Mouse (Mus musculus) CD4-positive, CD25-positive, alpha-beta regulatory T cell, adult 2 months (primary cell): ENCODE data around the gene Meaf6.

Experiments used
- DNase-seq: peaks from one replicate; pipeline ENCODE4 v3.0.0-alpha.2; 2012; ENCODE audit warnings: low read depth, low spot score

Gene Meaf6

DNA sequence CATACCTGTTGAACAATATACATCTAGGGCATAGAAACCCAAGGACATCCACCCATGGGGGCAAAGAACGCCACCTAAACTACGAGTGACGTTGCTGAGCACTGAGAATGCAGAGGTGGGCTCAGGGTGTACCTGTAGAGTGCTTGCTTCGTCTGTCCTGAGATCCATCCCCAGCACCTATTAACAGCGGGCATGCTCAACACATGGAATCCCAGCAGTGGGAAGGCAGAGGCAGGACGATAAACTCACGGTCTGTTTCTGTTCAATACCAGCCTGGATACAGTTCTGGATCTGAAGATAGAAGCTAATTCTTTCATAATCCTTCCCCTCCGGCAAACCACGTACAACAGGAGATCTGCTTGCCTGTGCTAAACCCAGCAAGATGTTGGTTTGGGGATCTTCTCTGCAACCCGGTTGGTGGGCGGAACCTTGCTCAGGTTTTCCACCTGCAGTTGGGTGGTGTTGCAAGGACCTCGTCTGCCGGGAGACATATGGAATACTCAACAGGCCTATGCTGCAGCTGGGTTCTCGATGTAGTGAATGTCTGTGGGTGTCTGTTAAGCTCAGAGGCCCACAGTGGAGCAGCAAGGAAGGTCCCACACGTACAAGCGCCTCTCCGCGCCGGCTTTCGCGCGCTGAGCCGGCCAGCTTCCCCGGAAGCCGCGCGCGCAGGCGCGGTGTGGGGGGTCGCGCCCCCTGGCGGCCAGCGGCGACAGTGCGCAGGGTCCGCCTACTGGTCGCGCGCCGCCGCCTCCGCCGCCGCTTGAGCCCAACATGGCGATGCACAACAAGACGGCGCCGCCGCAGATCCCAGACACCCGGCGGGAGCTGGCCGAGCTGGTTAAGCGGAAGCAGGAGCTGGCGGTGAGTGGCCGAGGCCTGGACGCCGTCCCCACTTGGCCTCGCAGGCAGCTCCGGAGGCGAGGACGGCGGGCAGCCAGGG lies at the start of gene Meaf6:
Gene Meaf6, plus strand, starts transcription at position 732 of the 943 bp plus-strand sequence.
- DNase-seq: peak; percentile 95

DNA sequence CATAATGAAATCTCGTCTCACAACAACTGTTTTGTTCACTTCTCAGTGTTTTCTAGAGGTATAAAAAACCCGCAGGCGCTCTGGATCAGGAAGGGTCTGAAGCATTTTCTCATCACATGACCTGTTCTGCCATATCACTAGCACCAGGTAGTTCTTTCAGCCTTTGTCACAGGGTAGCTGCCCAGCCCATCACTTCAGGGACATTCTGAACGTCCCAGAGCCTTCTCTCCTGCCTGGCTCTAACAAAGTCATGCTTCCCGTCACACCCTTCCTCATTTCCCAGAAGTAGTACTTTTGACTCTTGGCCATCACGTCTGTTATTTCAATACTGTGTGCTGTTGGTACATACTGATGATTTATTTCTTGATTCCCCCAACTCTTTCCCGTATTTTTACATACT lies 40.5 kb upstream of the Meaf6 start:
- DNase-seq: no peak

DNA sequence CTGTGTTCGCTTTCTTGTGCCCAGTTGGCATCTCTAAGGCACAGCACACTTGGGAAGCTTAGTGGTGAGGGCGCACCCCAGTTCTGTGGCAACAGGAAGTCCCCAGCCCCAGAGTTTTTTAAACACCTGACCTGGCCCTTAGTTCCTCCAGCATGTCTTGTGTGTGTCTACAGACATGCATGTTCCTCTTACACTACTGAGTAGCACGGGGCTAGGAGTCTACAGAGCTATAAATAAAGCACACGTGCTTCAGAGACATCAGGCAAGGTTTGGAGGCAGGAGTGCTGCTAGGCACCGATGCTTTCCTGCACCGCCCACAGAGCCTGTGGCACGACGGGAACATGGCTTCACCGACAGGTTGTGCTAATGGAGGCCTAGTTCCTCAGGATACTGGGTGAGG lies 29.5 kb upstream of the Meaf6 start:
- no peak for DNase-seq

DNA sequence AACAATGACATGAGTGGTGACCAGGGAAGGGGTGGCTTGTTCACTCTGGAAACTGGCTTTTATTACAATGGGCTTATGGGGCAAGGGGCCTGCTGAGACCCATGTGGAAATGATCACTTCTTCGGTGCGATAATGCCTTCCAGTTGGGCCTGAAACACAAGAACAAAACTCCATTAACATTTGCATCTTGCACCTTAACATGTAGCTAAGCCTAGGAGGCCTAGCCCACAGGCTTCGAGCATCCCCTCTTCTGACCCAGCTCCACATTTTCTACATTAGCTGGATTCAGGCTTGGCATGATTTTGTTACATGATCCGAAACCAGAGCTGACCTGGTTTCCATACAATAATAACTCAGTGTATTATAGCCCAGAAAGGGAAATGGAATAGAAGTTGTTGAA lies 28.5 kb upstream of the Meaf6 start:
- no peak for DNase-seq

DNA sequence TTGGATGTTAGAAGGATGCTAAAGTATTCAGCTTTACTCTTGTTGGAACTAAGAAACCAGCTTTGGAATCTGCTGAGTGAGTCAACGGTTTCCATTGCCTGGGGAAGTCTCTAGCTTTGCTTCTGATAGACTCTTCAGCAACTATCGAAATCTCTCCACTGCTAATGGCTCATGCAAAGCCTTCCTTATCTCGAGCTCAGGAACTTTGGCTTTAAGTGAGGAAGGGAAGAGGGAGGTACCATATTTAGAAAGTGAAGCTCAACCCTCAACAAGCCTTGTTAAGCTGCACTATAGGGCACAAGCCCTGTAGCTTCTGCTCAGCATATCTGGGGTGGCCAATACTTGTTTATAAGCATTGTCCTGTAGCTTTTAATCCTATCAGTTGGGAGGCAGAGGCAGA lies 27.7 kb upstream of the Meaf6 start:
- DNase-seq: no peak

DNA sequence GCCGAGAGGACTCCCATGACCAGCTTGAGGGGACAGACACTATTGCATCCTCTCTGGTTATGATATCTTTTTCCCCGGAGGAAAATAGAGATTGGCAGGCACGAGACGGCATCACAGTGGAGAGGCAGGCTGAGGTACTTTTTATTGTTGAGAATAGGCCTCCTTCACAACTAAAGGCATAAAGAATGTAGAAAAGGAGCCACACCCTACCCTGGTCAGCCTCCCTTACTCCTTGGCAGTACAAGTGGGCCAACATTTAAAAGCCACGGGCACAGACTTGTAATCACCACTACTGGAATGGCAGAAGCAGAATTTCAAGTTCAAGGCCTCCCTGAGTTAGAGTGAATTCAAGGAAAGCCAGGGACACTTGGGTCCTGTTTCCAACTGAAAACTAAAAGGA lies 26.9 kb upstream of the Meaf6 start:
- no peak for DNase-seq

DNA sequence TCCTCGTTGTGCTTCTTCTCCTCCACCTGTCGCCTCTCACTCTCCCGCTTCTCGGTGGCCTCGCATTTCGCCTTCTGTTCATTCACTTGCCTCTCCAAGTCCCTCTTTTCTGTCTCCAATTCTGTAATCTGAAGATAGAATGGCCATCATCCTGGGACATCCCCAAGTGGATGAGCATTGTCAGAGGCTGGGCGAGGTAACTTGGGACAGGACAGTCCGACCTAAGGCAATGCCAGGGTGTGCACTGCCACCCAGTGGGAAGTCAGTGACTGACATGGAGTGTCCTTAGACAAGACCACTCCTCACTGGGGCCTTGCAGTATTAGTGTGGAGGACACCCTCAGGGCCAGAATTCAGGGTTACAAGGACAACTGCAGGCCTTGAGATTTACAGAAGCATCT lies 25.9 kb upstream of the Meaf6 start:
- DNase-seq: peak; percentile 55

DNA sequence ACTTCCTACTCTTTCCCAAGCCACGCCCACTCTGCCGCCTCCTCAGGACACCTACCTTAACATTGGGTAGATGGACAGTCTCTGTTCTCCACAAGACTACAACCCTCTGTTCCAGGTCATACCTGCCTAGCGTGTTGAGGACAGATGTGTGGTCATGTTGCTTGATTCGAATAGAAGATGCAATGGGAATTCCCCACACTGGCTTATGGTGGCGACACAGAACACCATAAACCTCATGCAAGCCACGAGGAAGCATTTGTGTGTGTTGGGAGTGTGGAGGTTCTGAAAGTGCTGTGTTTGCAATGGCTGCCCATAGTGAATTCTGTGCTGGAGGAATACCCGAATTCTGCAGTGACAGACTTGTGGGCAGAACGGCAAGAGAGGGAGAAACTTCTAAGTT lies 21.1 kb upstream of the Meaf6 start:
- DNase-seq: peak; percentile 18

DNA sequence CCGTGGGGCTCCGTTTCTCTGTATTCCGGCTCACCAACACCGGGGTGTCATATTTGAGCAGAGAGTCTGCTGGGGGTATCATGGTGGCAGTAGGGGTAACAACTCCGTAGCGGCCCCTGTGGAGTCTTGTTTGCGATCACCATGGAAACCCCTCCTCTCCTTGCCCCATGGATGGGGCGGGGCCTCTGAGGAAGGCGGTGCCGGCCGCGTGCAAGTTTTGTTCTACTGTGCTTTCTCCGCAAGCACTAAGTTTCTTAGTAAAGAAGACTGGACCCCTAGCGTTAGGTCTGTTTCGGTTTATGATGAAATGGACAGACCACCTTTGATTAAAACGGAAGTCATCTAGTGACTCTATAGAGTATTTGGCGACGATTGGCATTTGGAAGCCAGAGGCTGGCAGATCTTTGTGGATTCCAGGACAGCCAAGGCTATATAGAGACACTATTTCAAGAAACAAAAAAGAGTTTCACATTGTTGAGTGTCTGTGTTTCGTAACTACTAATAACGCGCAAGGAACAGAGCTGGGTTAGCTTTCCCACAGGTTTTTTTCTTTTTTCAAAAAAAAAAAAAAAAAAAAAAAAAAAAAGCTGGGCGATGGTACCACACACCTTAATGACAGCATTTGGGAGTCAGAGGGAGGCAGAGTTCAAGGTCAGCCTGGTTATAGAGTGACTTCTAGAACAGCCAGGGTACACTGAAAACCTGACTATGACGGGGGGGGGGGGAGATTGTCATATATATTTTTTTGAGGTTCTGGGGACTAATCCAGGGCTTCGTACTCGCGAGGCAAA lies 19.2 kb upstream of the Meaf6 start, which contains the start of gene Dnali1:
Gene Dnali1, minus strand, starts transcription at position 187 of the 791 bp plus-strand sequence.
- peak; percentile 83 for DNase-seq

DNA sequence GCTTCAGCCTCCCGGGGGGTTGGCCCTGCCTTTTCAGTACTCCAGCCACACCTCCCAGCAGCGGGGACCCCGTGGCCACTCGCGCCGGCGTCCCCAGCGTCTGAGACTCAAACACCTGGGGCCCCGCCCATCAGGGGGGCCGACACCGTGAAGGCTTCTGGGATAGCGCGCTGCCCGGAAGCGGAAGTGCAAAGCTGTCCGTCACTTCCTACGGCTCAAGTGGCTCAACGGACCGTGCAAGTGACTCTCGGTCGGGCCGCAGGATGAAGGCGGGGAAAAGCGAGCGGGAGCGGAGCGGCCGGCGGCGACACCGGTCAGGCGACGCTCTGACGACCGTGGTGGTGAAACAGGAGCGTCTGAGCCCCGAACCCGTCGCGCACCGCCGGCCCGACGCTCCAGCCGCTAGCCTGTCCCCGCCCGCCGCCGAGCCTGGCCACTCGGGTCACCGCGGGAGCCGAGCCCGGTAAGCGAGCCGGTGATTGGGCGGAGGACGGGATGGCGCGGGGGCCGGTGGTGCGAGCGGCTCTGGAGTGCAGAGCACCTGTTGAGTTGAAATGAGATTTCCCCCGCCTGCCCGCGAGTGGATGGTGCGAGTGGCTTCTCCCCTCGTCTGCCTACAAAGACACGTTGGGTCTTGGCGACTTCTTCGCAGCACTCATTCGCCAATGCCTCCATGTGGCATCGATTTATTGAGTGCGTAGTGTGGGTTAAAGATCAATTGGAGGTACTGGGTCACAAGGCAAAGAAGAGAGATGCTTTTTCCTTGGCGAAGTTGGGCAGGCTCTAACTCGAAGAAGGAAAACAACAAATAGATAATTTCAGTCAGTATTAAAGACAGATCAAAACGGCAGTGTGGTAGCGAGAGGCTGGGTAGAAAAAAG lies 18.2 kb upstream of the Meaf6 start, which contains the start of gene Snip1:
Gene Snip1, plus strand, starts transcription at position 183 of the 881 bp plus-strand sequence.
- peak; percentile 93 for DNase-seq

DNA sequence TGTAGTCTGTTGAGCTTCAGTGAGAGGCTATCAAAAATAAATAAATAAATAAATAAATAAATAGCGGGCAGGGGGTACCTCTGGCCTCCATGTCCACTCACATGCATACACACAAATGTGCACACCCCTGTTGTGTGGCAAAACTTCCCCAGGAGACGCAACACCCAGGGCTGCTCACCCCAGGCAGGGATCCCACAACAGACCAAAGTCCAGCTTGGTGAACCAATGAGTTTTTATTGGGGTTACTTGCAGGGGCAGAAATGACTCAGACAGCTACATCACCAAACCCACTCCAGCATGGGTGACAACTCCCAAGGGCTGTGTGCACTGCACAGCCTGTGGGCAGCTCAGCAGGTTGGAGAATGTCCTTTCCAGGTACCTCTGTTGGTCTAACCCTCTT lies 7.2 kb upstream of the Meaf6 start:
- no peak for DNase-seq

DNA sequence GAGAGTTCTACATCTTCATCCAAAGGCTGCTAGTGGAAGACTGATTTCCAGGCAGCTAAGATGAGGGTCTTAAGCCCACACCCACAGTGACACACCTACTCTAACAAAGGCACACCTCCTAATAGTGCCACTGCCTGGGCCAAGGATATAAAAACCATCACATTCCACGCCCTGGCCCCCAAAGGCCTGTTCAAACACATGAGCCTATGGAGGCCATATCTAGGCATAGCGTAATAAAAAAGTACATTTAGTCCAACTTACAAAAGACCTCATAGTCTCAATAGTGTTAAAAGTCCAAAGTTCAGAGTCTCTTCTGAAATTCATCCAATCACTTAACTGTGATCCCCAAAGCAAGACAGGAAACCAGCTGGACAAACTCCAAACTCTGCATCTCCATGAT lies 6.2 kb upstream of the Meaf6 start:
- no peak for DNase-seq

DNA sequence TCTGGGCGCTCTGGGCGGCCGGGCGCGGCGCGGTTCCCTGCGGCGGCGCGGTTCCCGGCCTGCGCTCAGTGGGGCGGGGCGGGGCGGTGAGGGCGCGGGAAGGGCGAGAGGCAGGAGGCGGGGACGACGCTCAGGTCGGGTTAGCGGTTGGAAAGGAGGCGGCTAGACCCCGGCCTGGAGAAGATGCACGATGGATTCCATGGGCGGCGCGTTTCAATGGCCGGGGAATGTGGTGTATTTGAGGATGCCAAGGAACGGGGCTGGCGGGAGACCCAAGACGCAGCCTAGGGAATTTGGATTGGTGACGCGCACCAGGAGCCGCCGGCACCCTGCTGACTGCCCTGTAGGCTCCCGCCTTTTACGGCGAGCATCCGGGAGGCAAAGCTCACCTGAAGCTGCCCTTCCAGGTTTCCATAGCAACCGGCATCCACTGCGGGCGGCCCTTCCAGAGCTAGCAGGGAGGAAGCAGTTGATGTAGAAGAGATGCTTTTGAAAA lies 460 bp downstream of the Meaf6 start:
- peak; percentile 77 for DNase-seq

DNA sequence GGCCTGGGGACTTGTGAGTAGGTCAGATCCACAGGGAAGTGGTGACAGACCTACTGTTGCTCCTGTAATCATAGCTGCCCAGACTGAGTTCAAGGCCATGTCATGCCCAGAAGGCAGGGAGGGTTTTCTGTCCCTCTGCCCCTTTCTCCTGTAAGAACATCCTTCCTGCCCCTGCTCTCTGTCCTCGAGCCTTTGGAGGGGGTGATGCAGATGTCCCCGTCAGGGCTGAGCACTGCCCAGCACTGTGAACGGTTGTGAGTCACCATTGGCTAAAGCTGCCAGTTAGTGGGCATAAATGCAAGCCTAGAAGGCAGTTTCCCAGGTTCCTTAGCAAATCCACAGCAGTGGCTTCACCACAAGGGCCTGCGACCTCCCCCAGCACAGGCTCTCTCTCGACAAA lies 8.1 kb downstream of the Meaf6 start:
- DNase-seq: no peak

DNA sequence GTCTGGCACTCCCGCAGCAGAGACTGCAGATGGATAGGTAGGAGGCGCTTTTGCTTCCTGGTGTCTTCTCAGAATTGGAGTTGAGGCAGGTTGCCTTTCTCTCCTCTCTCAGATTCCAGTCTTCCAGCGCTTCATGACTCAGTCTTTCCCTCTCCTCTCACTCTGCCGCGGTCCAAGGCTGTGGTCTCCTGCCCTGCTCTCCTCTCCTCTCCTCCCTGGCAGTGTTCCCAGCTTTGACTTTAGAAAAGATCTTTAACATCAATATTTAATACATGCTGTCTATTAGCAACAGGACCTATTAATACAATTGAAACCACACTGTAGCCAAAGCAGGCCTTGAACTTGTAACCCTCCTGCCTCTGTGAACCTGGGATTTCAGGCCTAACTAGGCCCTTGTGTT lies 11.1 kb downstream of the Meaf6 start:
- no peak for DNase-seq

DNA sequence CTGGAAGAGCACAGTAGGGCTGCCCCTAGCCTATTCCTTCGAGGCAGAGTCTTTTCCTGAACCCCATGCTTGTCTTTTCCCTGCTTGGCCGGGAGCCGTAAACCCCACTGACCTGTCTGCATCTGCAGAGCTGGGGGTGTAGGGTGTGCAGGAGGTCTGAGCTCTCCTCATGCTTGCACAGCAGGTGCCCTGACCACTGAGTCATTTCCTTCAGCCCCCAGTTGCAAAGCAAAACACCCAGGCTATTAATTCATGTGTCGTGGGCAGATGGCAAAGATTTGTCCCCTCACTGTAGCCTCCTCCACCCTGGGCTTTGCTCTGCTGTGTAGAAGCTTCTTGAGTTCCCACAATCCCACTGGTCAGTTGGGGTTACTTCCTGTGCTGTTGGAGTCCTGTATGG lies 12.5 kb downstream of the Meaf6 start:
- DNase-seq: no peak

DNA sequence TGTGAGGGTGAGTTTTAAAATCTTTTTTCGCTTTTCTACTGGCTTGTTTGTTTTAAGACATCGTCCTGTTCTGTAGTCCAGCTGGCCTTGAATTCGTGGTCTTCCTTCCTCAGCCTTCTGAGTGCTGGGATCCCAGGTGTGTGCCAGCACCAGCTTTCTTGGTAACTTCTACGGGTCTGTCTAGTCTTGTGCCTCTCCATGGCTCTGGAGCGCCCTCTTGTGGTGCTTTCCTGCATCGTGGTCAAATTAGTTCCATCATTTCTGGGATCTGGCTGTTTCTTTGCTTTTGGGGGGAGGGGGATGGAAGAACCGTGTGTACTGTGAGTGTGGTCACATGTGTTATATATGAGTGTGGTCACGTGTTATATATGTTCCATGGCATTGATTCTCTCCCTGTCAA lies 14.5 kb downstream of the Meaf6 start:
- DNase-seq: peak; percentile 91

DNA sequence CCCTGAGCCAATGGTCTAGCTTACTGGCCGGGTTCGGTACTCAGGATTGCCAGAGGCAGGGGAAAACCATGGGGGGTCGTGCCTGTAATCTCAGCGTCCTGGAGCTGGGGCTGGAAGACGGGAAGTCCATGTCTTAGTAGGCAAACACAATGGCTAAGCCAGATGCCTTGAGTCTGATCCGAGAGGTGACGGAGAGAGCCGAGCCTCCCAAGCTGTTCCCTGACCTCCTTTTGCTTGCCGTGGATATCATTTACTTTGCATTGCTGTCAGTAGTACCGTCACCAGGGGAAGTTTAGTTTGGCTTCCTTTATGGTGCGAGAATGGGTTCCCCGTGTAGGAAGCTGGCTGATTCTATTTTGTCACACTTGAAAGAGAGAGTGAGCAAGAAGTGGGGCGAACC lies 16.4 kb downstream of the Meaf6 start:
- no peak for DNase-seq

DNA sequence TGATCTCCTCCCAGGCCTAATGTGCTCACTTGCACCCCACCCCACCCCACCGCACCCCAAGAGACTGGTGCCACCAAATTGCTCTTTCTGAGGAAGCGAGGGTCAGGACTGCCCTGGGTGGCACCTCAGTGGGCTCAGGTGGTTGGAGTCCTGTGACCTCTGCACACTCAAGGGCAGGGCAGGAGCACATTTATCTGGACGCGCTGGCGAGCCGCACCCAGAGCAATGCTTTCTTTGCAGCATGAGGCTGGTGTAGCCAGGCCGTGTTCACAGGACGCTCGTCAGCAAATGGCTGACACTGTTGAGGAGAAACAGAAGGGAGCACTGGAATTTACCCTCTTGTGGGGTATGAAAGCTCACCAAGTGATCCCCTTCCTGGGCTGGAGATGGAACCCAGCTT lies 20.4 kb downstream of the Meaf6 start:
- DNase-seq: no peak

DNA sequence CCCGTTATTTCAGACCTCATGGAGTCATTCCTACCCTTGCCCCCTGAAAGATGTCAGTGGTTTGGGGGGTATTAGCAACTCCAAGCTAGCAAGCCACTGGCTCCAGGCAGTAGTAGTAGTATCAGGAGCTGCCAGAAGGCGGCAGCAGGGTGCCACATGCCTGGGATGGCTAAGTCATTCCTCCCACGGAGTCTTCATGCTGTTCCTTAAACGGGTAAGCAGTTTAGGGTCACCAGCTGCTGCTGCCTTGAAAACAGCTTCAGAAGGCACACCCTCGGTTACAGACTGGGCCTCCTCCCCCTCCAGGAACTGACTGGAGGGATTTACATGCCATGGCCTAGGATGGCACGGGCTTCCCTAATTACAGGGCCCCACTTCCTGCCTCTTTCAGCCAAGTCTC lies 29.7 kb downstream of the Meaf6 start:
- peak; percentile 85 for DNase-seq

DNA sequence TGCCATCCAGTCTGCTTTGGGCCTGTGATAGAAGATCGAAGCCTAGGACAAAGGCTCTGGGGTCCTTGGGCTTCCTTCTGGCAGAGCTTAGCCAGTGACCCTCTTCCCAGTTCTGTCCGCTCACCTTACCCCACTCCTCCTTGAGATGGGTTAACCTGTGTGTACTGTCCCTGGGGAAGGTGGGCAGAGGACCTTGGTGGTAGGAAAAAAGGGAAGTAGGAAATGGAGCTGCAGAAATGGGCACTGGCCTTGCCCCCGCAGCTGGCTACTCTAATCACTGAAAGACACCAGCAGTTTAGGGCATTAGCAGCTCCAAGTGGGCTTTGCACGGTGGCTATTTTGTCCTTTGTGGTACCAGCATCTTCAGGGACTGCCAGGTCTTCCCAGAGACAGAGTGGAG lies 30.1 kb downstream of the Meaf6 start:
- peak; percentile 10 for DNase-seq
